Mouse (Mus musculus): Measurements from ENCODE around the gene Rnf224.

The Rnf224 gene

DNA sequence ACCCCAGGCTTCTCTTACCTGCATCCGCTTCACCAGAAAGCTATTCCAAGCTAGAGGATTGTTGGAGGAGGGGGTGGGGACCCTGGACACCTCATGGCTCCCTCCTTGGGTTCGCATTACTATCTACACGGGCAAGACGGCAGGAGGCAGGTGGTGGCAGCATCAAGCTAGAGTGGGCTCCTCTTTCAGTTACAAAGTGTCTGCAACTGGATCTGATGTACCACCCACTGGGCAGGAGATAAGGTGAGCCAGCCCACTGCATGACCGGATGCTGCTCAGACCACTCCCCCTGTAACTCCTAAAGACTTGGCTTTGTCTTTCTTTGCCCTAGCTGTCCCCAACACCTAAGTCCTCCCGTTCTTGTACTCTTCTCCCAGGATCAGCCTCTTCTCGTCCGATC lies at the start of gene Rnf224:
Gene Rnf224 (minus strand): TSS at position 174 of the 400 bp plus-strand sequence.
- CTCF ChIA-PET = interaction anchor here in 2 of 4 experiments (0.5 to 2.7 kb wide), 4 partner anchors 8 to 42 kb away, joined by 3 to 22 read pairs (median 6); partner anchors contain the start of gene Tprn (in 1 of the 2)
- POLR2A ChIA-PET = interaction anchor here in 3 of 4 experiments (0.7 to 75.9 kb wide), 9 partner anchors 3 to 288 kb away, joined by 3 to 2347 read pairs (median 5); partner anchors contain the start of genes Tubb4b (in 3 of the 3), AL732309.1 (in 2 of the 3), Anapc2 (in 2 of the 3) and Cysrt1 (in 2 of the 3)

GRCm38 (mm10) chr2:25286314-25286713 lies 49.7 kb upstream of the Rnf224 start:
- ChIA-PET POLR2A (interaction anchor here in 2 of 4 experiments (0.9 to 2.2 kb wide), 10 partner anchors 14 to 79 kb away, joined by 3 to 8 read pairs (median 4); partner anchors contain the start of genes Anapc2 (in 2 of the 2), Ssna1 (in 2 of the 2), Dpp7 (in 1 of the 2) and Nelfb (in 1 of the 2)), CTCF (interaction anchor here in 1 of 4 experiments (2.6 kb wide), 1 partner anchor 8 kb away, joined by 8 read pairs; no protein-coding TSS in a partner anchor)

DNA sequence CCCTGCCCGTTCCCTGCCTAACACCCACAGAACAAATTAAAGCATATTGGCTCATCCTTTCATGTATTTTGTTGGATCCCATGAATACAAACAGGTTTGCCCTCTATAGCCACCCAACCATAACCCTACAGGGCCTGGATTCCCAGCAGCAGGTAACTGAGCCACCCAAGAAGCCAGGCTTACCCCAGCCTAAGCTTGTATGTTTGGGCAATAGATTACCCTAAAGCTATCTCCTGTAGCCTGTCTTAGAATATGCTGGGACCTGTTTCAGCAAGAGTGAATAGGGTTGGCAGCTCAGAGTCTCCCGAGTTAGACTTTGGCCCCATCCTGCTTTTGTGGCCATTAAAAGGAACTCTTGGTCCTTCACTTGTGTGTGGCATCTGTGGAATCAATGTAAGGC lies 49.0 kb upstream of the Rnf224 start:
- ChIA-PET POLR2A (interaction anchor here in 3 of 4 experiments (0.6 to 2.0 kb wide), 9 partner anchors 13 to 1112 kb away, joined by 3 to 6 read pairs (median 3); partner anchors contain the start of genes Anapc2 (in 1 of the 3), Dpp7 (in 1 of the 3), Ssna1 (in 1 of the 3) and Tprn (in 1 of the 3)), CTCF (no interaction called here)

GRCm38 (mm10) chr2:25278928-25279882 lies 42.6 kb upstream of the Rnf224 start:
- CTCF ChIA-PET = interaction anchor here (0.5 to 3.5 kb wide), 98 partner anchors 8 to 1131 kb away, joined by 3 to 28 read pairs (median 4); partner anchors contain the start of genes Tmem203 (in 3 of the 4), AL732309.1 (in 2 of the 4), Entpd2 (in 2 of the 4) and Tmem210 (in 2 of the 4)
- POLR2A ChIA-PET = interaction anchor here in 3 of 4 experiments (0.6 to 3.7 kb wide), 25 partner anchors 10 to 1357 kb away, joined by 3 to 21 read pairs (median 3); partner anchors contain the start of genes Lrrc26 (in 2 of the 3), Tprn (in 2 of the 3), Arrdc1 (in 1 of the 3) and Sapcd2 (in 1 of the 3)

DNA sequence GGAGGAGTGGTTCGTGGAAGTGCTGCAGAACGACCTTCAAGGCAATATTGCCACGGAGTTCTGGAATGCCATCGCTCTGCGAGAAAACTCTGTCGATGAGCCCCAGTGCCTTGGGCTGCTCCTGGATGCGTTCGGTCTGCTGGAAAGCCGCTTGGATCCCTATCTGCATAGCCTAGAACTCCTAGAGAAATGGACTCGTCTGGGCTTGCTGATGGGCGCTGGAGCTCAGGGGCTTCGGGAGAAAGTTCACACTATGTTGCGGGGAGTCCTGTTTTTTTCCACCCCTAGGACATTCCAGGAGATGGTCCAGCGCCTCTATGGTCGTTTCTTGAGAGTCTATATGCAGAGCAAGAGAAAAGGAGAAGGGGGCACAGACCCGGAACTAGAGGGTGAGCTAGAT lies 36.4 kb upstream of the Rnf224 start:
- CTCF ChIA-PET = interaction anchor here in 3 of 4 experiments (0.5 to 2.5 kb wide), 13 partner anchors 8 to 129 kb away, joined by 3 to 11 read pairs (median 4); partner anchors contain the start of genes Nrarp (in 1 of the 3) and Tmem203 (in 1 of the 3)
- POLR2A ChIA-PET = interaction anchor here (0.6 to 75.9 kb wide), 38 partner anchors 9 to 353 kb away, joined by 3 to 2347 read pairs (median 4); partner anchors contain the start of genes Tprn (in 4 of the 4), Tubb4b (in 3 of the 4), Fam166a (in 2 of the 4) and Lrrc26 (in 2 of the 4)

DNA sequence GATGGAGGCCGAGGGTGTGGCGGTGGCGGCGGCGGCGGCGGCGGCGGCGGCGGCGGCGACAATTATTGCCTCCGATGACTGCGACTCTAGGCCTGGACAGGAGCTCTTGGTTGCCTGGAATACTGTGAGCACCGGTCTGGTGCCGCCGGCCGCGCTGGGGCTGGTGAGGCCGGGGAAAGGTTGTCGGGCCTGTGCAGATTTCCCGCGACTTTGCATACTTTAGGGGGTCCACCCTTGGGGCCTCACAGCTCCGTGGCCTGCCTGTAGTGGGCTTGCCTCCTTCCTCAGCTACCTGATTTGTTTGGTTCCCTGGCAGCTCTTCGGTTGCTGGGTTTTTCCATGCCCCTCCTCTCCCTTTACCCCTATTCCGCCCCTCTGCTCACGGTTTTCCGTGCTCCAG lies 35.9 kb upstream of the Rnf224 start:
- POLR2A ChIA-PET = interaction anchor here (0.6 to 75.9 kb wide), 63 partner anchors 9 to 353 kb away, joined by 3 to 2347 read pairs (median 4); partner anchors contain the start of genes Tprn (in 4 of the 4), Lrrc26 (in 3 of the 4), Man1b1 (in 3 of the 4) and Tubb4b (in 3 of the 4)

DNA sequence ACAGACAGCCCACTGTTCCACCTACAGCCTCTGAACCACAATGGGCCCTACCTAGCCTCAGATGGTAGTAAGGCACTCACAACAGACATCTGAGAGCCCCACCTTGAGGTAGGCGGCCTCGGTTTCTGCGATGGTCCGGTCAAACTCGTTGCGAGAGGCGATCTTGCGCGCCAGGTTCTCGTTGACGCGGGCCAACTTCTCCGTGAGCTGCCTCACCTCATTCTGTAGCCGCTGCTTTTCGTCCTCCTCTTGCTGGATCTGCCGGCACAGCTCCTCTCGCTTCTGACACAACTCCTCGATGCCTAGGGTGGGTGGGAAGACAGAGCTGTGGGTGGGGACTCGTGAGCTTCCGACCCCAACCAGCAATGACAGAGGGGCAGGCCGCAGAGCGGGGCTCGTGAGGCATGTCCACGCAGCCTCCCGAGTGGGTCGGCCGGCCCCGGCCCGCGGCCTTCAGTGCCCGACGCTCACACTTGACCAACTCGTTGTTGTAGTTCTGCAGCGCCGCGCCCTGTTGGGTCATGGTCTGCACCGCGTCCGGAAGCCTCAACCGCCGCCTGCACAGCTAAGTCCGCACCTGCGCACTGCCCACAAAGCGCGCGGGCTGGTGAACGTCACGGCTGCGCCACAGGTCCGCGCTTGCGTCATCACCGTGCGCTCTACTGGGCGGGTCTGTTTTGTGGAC lies 35.4 kb upstream of the Rnf224 start, which contains the start of the genes Ssna1 and Anapc2:
Gene Ssna1 (minus strand): TSS at position 612 of the 685 bp plus-strand sequence.
Gene Anapc2 (plus strand): TSS at position 652 of the 685 bp plus-strand sequence.
- POLR2A ChIA-PET = interaction anchor here (0.6 to 75.9 kb wide), 77 partner anchors 9 to 1174 kb away, joined by 3 to 2347 read pairs (median 4); partner anchors contain the start of genes Tprn (in 4 of the 4), Lrrc26 (in 3 of the 4), Man1b1 (in 3 of the 4) and Tubb4b (in 3 of the 4)
- CTCF ChIA-PET = interaction anchor here (0.6 to 2.5 kb wide), 32 partner anchors 9 to 806 kb away, joined by 3 to 11 read pairs (median 3); partner anchors contain the start of genes Nrarp (in 1 of the 4), Tprn (in 1 of the 4) and Traf2 (in 1 of the 4)

More for the DNA sequence above, 35.9 kb upstream of the Rnf224 start:
- CTCF ChIA-PET = interaction anchor here (0.7 to 2.5 kb wide), 24 partner anchors 9 to 274 kb away, joined by 3 to 11 read pairs (median 3); partner anchors contain the start of genes Nrarp (in 1 of the 4) and Traf2 (in 1 of the 4)

- POLR2A ChIA-PET = interaction anchor here in 3 of 4 experiments (0.6 to 75.9 kb wide), 24 partner anchors 11 to 292 kb away, joined by 3 to 2347 read pairs (median 4); partner anchors contain the start of genes Tubb4b (in 3 of the 3), Fam166a (in 2 of the 3), Nelfb (in 2 of the 3) and Rnf224 (in 2 of the 3)
- CTCF ChIA-PET = interaction anchor here in 3 of 4 experiments (0.5 to 5.0 kb wide), 6 partner anchors 11 to 134 kb away, joined by 3 to 16 read pairs (median 3); no protein-coding TSS in a partner anchor
These were observed 31.2 kb upstream of the Rnf224 start for GRCm38 (mm10) chr2:25267746-25268309.

GRCm38 (mm10) chr2:25267241-25267640 lies 30.7 kb upstream of the Rnf224 start:
- POLR2A ChIA-PET = interaction anchor here in 3 of 4 experiments (0.6 to 75.9 kb wide), 27 partner anchors 11 to 318 kb away, joined by 3 to 2347 read pairs (median 4); partner anchors contain the start of genes Tor4a (in 3 of the 3), Tubb4b (in 3 of the 3), Fam166a (in 2 of the 3) and Nelfb (in 2 of the 3)
- CTCF ChIA-PET = interaction anchor here in 3 of 4 experiments (0.5 to 5.0 kb wide), 5 partner anchors 12 to 314 kb away, joined by 3 to 16 read pairs (median 3); partner anchors contain the start of gene Ajm1 (in 1 of the 3)

- ChIA-PET POLR2A (interaction anchor here (0.5 to 75.9 kb wide), 30 partner anchors 11 to 1404 kb away, joined by 3 to 2347 read pairs (median 4); partner anchors contain the start of genes Tor4a (in 3 of the 4), Tubb4b (in 3 of the 4), Fam166a (in 2 of the 4) and Nelfb (in 2 of the 4)), CTCF (interaction anchor here in 2 of 4 experiments (1.4 to 5.0 kb wide), 3 partner anchors 13 to 314 kb away, joined by 3 to 16 read pairs (median 4); partner anchors contain the start of gene Ajm1 (in 1 of the 2))
These were observed 30.1 kb upstream of the Rnf224 start for GRCm38 (mm10) chr2:25266720-25267119.

DNA sequence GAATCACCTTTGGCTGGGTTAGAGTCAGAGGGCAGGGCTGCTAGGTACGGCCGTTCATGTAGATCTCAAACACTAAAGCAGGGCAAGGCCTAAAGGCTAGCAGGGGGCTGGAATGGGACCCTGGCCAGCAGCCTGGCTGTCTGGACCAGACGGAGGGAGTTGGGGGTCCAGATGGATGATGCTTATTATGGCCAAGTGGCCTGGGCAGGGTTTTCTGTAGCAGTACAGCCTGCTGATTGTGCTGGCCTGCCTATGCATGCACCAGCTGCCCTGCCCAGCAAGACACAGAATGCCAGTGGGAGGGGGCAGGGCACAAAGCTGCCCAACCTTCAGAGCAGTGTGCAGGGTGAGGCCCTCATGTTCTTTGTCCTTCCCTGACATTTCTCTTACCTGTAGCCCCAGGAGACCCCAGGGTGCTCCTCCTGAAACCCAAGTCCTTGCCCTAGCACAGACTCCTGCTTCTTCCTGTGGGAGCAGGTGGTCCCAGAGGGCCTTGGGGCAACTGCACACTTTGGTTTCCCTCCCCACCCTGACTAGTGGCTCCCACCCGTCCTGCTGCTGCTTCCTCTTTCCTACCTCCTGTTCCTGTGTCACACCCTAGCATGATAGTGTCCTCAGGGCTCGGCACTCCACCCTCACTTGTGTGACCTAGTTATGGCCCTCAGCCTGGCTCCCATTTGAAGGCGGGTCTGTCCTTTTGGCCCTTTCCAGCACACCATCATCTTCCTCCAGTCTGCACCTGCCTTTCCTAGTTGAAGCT lies 29.5 kb upstream of the Rnf224 start:
- CTCF ChIA-PET = interaction anchor here (0.6 to 5.0 kb wide), 8 partner anchors 13 to 315 kb away, joined by 3 to 16 read pairs (median 4); partner anchors contain the start of gene Ajm1 (in 1 of the 4)
- POLR2A ChIA-PET = interaction anchor here (0.5 to 75.9 kb wide), 29 partner anchors 10 to 1403 kb away, joined by 3 to 2347 read pairs (median 4); partner anchors contain the start of genes Cysrt1 (in 2 of the 4), Fam166a (in 2 of the 4), Nelfb (in 2 of the 4) and Rnf208 (in 2 of the 4)

DNA sequence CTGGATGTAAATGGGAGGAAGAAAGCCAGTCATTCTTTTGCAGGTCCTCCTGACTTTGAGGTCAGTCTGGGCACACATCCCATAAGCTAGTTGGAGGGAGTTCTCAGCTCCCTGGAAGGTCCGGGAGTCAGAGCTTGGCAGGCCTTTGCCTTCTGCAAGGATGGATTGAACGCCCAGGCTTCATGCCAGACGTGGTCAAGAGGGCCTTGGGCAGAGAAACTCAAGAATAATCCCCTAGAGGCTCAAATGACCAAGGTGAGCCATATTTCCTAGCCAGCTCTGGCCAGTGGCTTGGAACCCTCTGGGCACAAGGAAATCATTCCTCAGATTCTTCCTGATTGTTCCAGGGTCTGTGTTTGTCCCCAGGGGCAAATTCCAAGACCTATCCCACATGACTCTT lies 28.3 kb upstream of the Rnf224 start:
- POLR2A ChIA-PET = interaction anchor here in 3 of 4 experiments (0.7 to 75.9 kb wide), 11 partner anchors 9 to 98 kb away, joined by 3 to 2347 read pairs (median 3); partner anchors contain the start of genes Cysrt1 (in 2 of the 3), Fam166a (in 2 of the 3), Nelfb (in 2 of the 3) and Rnf208 (in 2 of the 3)

DNA sequence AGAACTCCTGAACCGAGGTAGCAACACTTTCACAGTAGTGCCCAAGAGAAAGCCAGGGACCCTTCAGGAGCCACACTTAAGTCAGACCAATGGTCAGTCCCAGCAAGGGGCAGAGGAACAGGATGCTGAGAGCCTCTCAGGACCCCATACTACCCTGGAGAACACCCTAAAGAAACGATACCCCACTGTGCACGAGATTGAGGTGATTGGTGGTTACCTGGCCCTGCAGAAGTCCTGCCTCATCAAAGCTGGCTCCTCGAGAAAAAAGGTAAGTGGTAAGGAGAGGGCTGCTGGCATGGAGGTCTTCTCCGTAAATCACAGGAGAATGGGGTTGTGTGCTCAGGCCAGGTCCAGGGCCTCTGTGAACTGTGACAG lies 27.7 kb upstream of the Rnf224 start:
- CTCF ChIA-PET = no interaction called here
- POLR2A ChIA-PET = interaction anchor here in 3 of 4 experiments (0.9 to 75.9 kb wide), 6 partner anchors 8 to 68 kb away, joined by 3 to 2347 read pairs (median 12); partner anchors contain the start of genes Fam166a (in 2 of the 3), Nelfb (in 2 of the 3), Rnf224 (in 2 of the 3) and Slc34a3 (in 2 of the 3)

More for the DNA sequence above, 28.3 kb upstream of the Rnf224 start:
- CTCF ChIA-PET = interaction anchor here in 2 of 4 experiments (0.6 to 1.0 kb wide), 4 partner anchors 14 to 68 kb away, joined by 3 to 12 read pairs (median 4); no protein-coding TSS in a partner anchor

- ChIA-PET POLR2A (interaction anchor here in 3 of 4 experiments (1.2 to 75.9 kb wide), 13 partner anchors 8 to 294 kb away, joined by 3 to 2347 read pairs (median 7); partner anchors contain the start of genes Anapc2 (in 2 of the 3), Fam166a (in 2 of the 3), Nelfb (in 2 of the 3) and Rnf224 (in 2 of the 3)), CTCF (interaction anchor here in 2 of 4 experiments (1.1 to 1.9 kb wide), 3 partner anchors 8 to 83 kb away, joined by 3 to 10 read pairs (median 9); partner anchors contain the start of genes Anapc2 (in 1 of the 2), Nrarp (in 1 of the 2) and Ssna1 (in 1 of the 2))
These were observed 27.2 kb upstream of the Rnf224 start for GRCm38 (mm10) chr2:25263623-25264285.

Measured in embryonic stem cell, embryonic (primary cell).